Mouse (Mus musculus): ENCODE results near the gene Ttc23.

GRCm38 (mm10) chr7:67740796-67741195, 93.6 kb downstream of the Ttc23 start:
- TF ChIP-seq CTCF (IDR thresholded peaks at IDR 0.05; ENCODE audit: low read depth, low read length) (no peak), GATA1 (IDR thresholded peaks at IDR 0.05; ENCODE audit: borderline replicate concordance, low read length) (no peak), TAL1 (conservative IDR thresholded peaks at IDR 0.05; ENCODE audit: low read depth, low read length) (no peak), POLR2AphosphoS5 (IDR thresholded peaks at IDR 0.05; ENCODE audit: insufficient replicate concordance, low read depth, low read length) (no peak), GATA2 (IDR thresholded peaks at IDR 0.05; ENCODE audit: borderline replicate concordance, low read depth, low read length) (no peak)

Measured in G1E (cell line).